Mouse (Mus musculus) gastrocnemius, postnatal 10 days (tissue): ENCODE data around the gene Rragc. TPM values are rescaled to one million over a fixed set of nuclear protein-coding genes. Genes with fewer than 3 reads are reported as not detected.
A peak's percentile ranks its signal among the peaks of the same experiment; 100 is the strongest.
"Not testable (repeated sequence)": the region's sequence is repeated elsewhere in the genome, so short reads cannot be mapped to it uniquely, and the experiment has no call there.

ENCODE experiments used
- DNase-seq: peaks from one replicate; pipeline ENCODE4 v3.0.0; 2021; ENCODE audit warnings: mixed read lengths
- long read RNA-seq, 2 experiments: library from polyadenylated mRNA; stranded (forward); transcript quantifications; one replicate each; pipeline ENCODE4 v2.0.0; 2021
- total RNA-seq, 2 experiments: library from RNA; stranded (reverse); gene quantifications; 2 replicates each; pipeline ENCODE4 v1.2.3; 2021

The Rragc gene
- total RNA-seq: 10 to 100 TPM; 28.8 to 34.0 TPM
- long read RNA-seq, experiment 1, transcript Rragc-201 (7 exons, 2,593 nt): major isoform, 171 of 183 reads
- long read RNA-seq, experiment 1, partial matches to known transcripts: 3 of 183 reads
- long read RNA-seq, experiment 1, other reads (novel, unspliced or antisense): 9 of 183 reads
- long read RNA-seq, experiment 2, transcript Rragc-201 (7 exons, 2,593 nt): major isoform, 137 of 144 reads
- long read RNA-seq, experiment 2, partial matches to known transcripts: 0 of 144 reads
- long read RNA-seq, experiment 2, other reads (novel, unspliced or antisense): 5 of 144 reads

- DNase-seq: peak; percentile 100
Measured at GRCm38 (mm10) chr4:123916748-123917547, at the start of gene Rragc. Rragc (plus strand) TSS chr4:123917446.

DNA sequence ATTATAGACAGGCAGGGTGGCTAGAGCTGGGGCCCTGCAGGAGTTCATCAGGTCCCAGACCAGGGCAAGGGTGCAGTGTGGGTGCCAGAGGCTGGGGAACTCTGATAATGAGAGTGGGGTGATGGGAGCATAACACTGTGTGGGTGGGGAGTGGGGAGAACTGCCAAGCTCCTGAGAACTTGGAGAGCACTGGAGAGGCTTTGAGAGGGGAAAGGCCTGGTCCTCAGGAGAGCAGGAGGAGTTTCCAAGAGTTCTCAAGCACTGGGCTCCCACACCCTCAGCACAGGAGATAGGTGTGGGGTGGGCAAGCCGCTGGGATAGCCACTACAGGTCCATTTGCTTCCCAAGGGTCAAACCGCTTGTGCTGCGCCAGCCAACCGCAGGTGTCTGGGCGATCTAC lies 23.5 kb upstream of the Rragc start:
- DNase-seq: no peak

DNA sequence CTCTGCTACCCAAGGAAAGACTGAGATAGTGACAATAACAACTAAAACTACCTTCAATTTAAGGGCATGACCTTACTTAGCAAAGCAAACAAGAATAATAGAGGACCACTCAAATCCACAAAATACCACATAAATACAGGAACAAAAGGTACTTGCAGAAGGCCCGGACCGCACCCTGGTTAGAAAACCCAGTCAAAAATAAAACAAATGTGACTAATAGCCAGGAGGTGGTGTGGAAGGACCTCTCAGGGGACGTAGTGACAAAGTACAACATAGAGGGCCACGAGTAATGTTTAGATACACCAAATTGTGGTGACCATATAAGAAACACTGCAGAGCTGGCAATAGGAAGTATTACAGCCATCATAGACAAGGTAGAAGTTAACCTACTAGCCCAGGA lies 23.0 kb upstream of the Rragc start:
- DNase-seq: no peak

DNA sequence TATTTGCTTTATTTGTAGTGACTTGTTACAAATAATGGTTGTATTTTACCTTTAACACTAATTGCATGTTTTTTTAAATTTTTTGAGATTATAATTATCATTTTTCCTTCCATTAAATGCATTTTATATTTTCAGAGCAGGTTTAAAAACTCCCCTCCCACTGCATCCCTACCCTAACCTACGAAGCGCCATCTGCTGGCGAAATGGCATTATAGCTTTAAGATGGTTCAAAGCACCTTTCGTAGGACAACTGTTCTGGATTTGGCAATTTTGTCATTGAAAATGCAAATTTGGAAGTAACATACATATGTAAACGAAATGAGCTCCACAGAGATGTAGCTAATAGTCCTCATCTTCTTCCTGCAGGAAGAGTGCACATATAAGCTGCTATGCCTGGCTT lies 18.6 kb upstream of the Rragc start:
- DNase-seq: peak; percentile 61

DNA sequence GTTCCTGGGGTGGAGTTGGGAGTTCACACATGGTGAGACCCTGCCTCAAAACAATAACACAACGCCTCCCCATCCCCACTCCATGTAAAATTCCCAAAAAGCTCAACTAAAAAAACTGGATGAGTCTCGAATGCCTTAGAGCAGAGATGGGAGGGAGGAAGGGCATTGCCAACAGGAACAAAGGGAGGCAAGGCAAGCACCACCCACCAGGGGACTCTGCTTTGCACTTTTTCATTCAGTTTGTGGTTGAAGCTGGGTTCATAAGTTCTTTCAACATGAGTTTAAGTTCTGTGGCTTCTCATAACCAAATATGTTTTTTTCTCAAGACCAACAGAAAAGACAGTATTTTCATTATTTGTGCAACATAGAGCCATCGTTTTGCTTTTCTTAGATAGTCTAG lies 13.8 kb upstream of the Rragc start:
- no peak for DNase-seq

DNA sequence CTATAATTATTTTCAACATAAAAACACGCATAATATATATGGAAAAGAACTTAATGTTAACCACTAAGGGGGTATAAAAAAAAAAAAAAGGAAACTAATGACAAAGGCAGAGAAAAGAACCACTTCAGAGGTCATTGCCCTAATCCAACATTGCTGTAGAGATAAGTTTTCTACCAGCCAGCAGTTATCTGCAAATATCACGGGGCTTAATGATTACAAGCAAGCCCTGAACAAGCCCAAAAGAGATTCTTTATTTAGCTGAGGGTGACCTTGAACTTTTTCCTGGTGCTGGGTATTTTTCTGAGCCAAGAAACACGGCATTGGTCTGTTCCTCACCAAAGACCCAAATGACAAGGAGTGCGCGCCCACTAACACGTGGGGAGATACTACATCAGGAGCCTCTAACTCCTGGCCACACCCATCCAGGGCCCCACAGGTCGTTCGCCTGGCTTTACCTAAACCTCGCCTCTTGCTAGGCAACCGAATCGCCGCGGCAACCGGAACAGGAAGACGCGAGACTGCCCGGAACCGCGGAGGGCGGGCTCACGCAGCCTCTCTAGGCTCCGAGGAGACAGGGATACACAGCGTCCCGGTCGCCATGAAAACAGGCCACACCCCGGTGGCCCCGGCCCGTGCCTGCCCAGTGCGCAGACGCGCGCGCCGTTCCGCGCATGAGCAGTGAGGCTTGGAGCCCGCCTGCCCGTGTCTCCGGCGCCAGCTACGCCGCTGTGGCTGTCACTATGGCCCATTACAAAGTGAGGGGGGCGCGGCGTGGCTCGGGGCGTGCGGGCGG lies 12.7 kb upstream of the Rragc start, which contains the start of gene Mycbp:
TSS of gene Mycbp (plus strand) at position 500 of the 793 bp plus-strand sequence.
- DNase-seq: peak; percentile 99

DNA sequence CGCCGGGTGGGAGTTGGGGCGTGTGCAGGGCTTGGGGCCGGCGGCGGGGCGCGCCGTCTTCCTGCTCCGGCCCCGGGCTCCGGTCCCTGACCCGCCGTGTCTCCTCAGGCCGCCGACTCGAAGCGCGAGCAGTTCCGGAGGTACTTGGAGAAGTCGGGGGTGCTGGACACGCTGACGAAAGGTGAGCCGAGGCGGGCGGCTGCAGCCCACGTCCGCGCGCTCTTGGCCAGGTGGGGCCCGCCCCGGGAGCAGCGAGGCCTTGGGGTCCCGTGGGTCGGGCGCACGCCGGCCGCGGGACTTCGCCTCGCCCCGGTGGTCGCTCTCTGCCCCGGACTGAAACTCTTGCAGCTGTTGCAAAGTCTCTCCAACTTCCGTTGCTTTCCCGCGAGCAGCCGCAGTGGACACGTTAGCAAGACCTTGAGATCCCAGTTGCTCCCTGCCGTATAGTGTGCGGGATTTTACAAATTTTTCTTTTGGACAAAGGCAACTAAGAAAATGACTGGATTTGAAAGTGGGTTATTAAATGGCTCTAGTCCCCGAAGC lies 12.0 kb upstream of the Rragc start:
- no peak for DNase-seq

- DNase-seq: no peak
Measured at GRCm38 (mm10) chr4:123911503-123911902, 5.7 kb upstream of the Rragc start.

GRCm38 (mm10) chr4:123912431-123912830 lies 4.8 kb upstream of the Rragc start:
- no peak for DNase-seq

DNA sequence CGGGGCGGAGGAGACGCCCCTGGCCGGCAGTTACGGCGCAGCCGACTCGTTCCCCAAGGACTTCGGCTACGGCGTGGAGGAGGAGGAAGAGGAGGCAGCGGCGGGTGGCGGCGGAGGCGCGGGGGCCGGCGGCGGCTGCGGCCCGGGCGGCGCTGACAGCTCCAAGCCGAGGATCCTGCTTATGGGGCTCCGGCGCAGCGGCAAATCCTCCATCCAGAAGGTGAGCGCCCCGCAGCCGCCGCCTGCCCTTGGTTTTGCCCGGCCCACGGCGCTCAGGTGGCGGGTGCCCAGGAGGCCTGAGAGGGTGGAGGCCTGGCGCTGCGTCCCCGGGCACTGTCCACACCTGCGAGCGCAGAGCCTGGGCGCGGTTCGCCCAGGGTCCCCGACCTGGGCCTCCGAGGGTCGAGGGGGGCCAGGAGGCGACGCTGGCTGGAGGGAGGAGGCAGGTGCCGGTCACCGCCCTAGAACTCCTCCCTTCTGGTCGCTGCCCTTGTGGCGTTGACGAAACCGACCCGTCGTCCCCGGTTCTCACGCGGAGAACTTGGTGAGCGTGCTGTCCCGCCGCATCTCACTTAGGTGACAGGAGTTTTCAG lies 398 bp downstream of the Rragc start, which contains the start of gene 4930535I16Rik:
TSS of gene 4930535I16Rik (minus strand) at position 475 of the 593 bp plus-strand sequence.
- DNase-seq: peak; percentile 40

DNA sequence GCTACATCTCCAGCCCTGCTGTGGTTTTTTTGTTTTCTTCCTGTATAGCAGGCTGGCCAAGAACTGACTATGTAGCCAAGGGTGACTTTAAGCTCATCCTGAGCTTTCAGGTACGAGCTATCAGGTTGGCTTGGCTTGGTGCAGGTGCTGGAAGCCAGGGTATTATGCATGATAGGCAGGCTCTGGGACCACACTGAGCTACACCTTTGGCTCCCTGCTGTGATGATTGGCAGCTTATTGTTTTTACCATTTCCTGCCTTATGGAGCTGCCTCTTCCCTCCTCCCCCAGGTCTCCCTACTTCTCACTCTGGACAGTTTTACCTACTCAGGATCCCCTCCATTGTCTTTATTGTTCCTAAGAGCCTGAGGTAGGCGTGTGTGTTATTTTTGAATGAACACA lies 1.6 kb downstream of the Rragc start:
- no peak for DNase-seq

DNA sequence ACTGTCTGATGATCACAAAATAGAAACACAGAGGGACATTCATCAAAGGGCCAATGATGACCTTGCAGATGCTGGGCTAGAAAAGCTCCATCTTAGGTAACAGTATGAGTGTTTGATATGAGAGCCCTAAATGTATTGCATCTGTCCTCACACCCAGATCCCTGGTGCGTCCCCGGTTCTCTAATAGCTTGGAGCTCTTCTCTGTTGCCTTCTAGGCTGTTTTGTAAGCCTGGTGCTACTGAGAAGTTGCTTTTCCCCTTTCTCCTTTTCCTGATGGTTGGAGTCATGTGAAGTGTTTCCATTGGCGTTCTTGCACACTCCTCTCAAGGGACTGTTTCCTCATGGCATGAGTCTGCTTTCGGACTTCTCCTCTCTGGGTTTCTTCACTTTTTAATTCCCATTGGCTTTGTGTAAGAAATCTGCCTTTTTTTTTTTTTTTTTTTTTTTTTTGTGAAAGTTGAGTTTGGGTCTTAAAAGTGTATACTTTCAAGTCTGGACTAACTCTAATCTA lies 3.9 kb downstream of the Rragc start:
- DNase-seq: no peak

DNA sequence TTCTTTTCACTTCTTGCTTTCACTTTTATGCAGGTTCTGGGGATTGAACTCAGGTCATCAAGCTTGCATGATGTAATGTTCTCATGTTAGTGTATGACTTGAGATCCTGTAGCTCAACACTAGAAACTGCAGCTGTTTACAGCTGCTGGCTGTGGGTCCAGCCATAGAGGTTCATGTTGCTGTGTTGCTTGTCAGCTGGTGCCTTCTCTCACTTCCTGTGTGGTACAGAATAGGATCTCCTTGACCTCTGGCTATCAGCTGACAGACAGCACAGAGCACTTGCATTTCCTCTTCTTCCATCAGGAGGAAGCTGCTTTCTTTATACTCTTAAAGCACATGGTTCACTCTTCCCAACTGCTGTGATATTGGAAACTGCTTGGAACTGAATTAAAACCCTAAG lies 10.7 kb downstream of the Rragc start:
- DNase-seq: no peak

- no peak for DNase-seq
Measured at GRCm38 (mm10) chr4:123929994-123930393, 12.7 kb downstream of the Rragc start.

GRCm38 (mm10) chr4:123934306-123934705 lies 17.1 kb downstream of the Rragc start:
- no peak for DNase-seq

GRCm38 (mm10) chr4:123936059-123936458 lies 18.8 kb downstream of the Rragc start:
- no peak for DNase-seq

DNA sequence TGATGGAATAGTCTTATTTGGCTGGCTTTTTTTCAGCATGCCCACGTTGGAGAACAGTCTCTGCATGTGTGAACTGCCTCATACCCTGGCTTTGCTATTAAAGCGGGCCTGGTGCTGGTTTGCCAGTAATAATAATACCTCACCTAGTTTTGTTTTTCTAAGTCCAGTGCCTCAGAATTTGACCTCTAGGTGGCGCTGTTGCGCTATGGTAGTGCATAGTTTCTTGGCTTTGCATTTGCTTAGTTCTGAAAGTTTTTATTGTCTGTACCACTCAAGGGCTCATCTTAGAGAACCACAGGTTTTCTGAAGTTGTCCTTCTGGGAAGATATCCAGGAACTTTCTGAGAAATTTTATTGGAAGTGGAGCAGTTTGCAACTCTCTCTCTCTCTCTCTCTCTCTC lies 22.6 kb downstream of the Rragc start:
- DNase-seq: peak; percentile 79

DNA sequence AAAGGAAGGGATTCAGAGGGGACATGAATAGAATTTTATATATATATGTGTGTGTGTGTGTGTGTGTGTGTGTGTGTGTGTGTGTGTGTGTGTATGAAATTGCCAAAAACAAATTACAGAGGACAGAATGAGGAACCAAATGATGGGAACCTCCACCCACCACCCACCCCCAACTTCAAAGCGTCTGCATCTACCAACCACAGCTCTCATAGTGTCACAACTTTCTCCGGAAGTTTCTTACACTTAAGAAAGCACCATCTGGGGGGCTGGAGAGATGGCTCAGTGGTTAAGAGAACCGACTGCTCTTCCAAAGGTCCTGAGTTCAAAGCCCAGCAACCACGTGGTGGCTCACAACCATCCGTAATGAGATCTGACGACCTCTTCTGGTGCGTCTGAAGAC lies 23.6 kb downstream of the Rragc start:
- DNase-seq: not testable (repeated sequence)

- no peak for DNase-seq
Measured at GRCm38 (mm10) chr4:123946701-123947100, 29.5 kb downstream of the Rragc start.

GRCm38 (mm10) chr4:123947149-123947548 lies 29.9 kb downstream of the Rragc start:
- no peak for DNase-seq

GRCm38 (mm10) chr4:123948901-123949300 lies 31.7 kb downstream of the Rragc start:
- DNase-seq: no peak

- no peak for DNase-seq
Measured at GRCm38 (mm10) chr4:123949649-123950048, 32.4 kb downstream of the Rragc start.
